Mouse (Mus musculus) MEL (cell line): Measurements from ENCODE around the gene Wdpcp. TPM values are rescaled to one million over a fixed set of nuclear protein-coding genes. Genes with fewer than 3 reads are reported as not detected.
A peak's percentile ranks its signal among the peaks of the same experiment; 100 is the strongest.

Experiments
- DNase-seq: peaks from one replicate; pipeline ENCODE4 v3.0.0; 2011; ENCODE audit warnings: low read depth, low spot score
- H3K27ac ChIP-seq: 2 replicates; pipeline ENCODE4 v1.5.1; 2012; ENCODE audit warnings: low read depth, mild to moderate bottlenecking, control low read depth, low read length, moderate library complexity; ENCODE audit not compliant: control insufficient read depth
- H3K27me3 ChIP-seq, 2 experiments: fragments of 150-350 bp in 1 of 2; sonication (generic) in 1 of 2; 2 replicates each; pipeline ENCODE4 v1.6.1; 2012; ENCODE audit warnings: low read length in 2 of 2, mild to moderate bottlenecking in 2 of 2, improper control_type of control experiment in 1 of 2, moderate library complexity in 1 of 2; ENCODE audit not compliant: insufficient read depth in 2 of 2, control insufficient read depth in 1 of 2
- H3K36me3 ChIP-seq, 2 experiments: 2 replicates each; pipeline ENCODE4 v1.6.1; 2012 to 2014; ENCODE audit warnings: low read length in 2 of 2, improper control_type of control experiment in 1 of 2, inconsistent platforms in 1 of 2, mild to moderate bottlenecking in 1 of 2; ENCODE audit not compliant: insufficient read depth in 2 of 2, control insufficient read depth in 1 of 2
- H3K4me1 ChIP-seq, 2 experiments: fragments of 150-350 bp in 1 of 2; sonication (generic) in 1 of 2; 2 replicates each; pipeline ENCODE4 v1.6.1; 2012; ENCODE audit warnings: low read length in 2 of 2, improper control_type of control experiment in 1 of 2, mild to moderate bottlenecking in 1 of 2; ENCODE audit not compliant: insufficient read depth in 2 of 2, control insufficient read depth in 1 of 2
- H3K4me3 ChIP-seq, 2 experiments: fragments of 150-350 bp in 1 of 2; sonication (generic) in 1 of 2; 2 replicates each; pipeline ENCODE4 v1.5.1; 2012; ENCODE audit warnings: low read depth in 2 of 2, low read length in 2 of 2, mild to moderate bottlenecking in 2 of 2, moderate library complexity in 2 of 2, control low read depth in 1 of 2, improper control_type of control experiment in 1 of 2; ENCODE audit not compliant: control insufficient read depth in 1 of 2, insufficient read depth in 1 of 2
- H3K79me2 ChIP-seq: 2 replicates; pipeline ENCODE4 v1.6.1; 2012; ENCODE audit warnings: mild to moderate bottlenecking, low read length, moderate library complexity; ENCODE audit not compliant: control insufficient read depth, poor library complexity, insufficient read depth
- H3K9ac ChIP-seq: 2 replicates; pipeline ENCODE4 v1.6.1; 2012; ENCODE audit warnings: low read depth, mild to moderate bottlenecking, control low read depth, low read length, moderate library complexity; ENCODE audit not compliant: control insufficient read depth, poor library complexity, severe bottlenecking
- H3K9me3 ChIP-seq: fragments of 150-350 bp; sonication (generic); replicated peaks from 2 replicates; pipeline ENCODE4 v1.6.1; 2012; ENCODE audit warnings: mild to moderate bottlenecking, low read length, improper control_type of control experiment, moderate library complexity; ENCODE audit not compliant: insufficient read depth
- BHLHE40 ChIP-seq: IDR thresholded peaks from 2 replicates; pipeline ENCODE4 v1.6.1; 2012; ENCODE audit warnings: low read depth, mild to moderate bottlenecking, inconsistent platforms, low read length, improper control_type of control experiment, borderline replicate concordance
- CHD1 ChIP-seq: IDR thresholded peaks from 2 replicates; pipeline ENCODE4 v1.6.1; 2012; ENCODE audit warnings: low read depth, mild to moderate bottlenecking, inconsistent platforms, low read length, improper control_type of control experiment
- CHD2 ChIP-seq: IDR thresholded peaks from 2 replicates; pipeline ENCODE4 v1.6.1; 2011; ENCODE audit warnings: low read length, improper control_type of control experiment
- EP300 ChIP-seq, 2 experiments: IDR thresholded peaks; 2 replicates each; pipeline ENCODE4 v1.6.1; 2011; ENCODE audit warnings: improper control_type of control experiment in 2 of 2, low read length in 2 of 2, low read depth in 1 of 2, mild to moderate bottlenecking in 1 of 2
- ETS1 ChIP-seq: IDR thresholded peaks from 2 replicates; pipeline ENCODE4 v1.6.1; 2012; ENCODE audit warnings: low read depth, mild to moderate bottlenecking, inconsistent platforms, low read length, improper control_type of control experiment, moderate library complexity
- GABPA ChIP-seq: IDR thresholded peaks from 2 replicates; pipeline ENCODE4 v1.6.1; 2012; ENCODE audit warnings: low read depth, mild to moderate bottlenecking, inconsistent platforms, low read length, improper control_type of control experiment, moderate library complexity
- GATA1 ChIP-seq: IDR thresholded peaks from 2 replicates; pipeline ENCODE4 v1.6.1; 2011; ENCODE audit warnings: low read depth, low read length, improper control_type of control experiment
- HCFC1 ChIP-seq: IDR thresholded peaks from 2 replicates; pipeline ENCODE4 v1.6.1; 2012; ENCODE audit warnings: low read depth, mild to moderate bottlenecking, inconsistent platforms, low read length, improper control_type of control experiment, moderate library complexity
- JUND ChIP-seq: IDR thresholded peaks from 2 replicates; pipeline ENCODE4 v1.6.1; 2011; ENCODE audit warnings: low read depth, mild to moderate bottlenecking, improper control_type of control experiment, low read length
- KAT2A ChIP-seq: conservative IDR thresholded peaks from 2 replicates; pipeline ENCODE4 v1.6.1; 2012; ENCODE audit warnings: low read depth, low read length, improper control_type of control experiment, inconsistent platforms
- MAFK ChIP-seq: IDR thresholded peaks from 2 replicates; pipeline ENCODE4 v1.6.1; 2011; ENCODE audit warnings: low read depth, mild to moderate bottlenecking, low read length, improper control_type of control experiment, borderline replicate concordance
- MAX ChIP-seq: IDR thresholded peaks from 2 replicates; pipeline ENCODE4 v1.6.1; 2011; ENCODE audit warnings: low read length, improper control_type of control experiment
- MAZ ChIP-seq: IDR thresholded peaks from 2 replicates; pipeline ENCODE4 v1.6.1; 2012; ENCODE audit warnings: low read depth, mild to moderate bottlenecking, inconsistent platforms, low read length, improper control_type of control experiment
- MEF2A ChIP-seq: IDR thresholded peaks from 2 replicates; pipeline ENCODE4 v1.6.1; 2014; ENCODE audit warnings: low read depth, mild to moderate bottlenecking, inconsistent platforms, low read length, improper control_type of control experiment; ENCODE audit not compliant: poor library complexity, insufficient replicate concordance, severe bottlenecking; ENCODE audit errors: extremely low read depth
- MXI1 ChIP-seq: IDR thresholded peaks from 2 replicates; pipeline ENCODE4 v1.6.1; 2011; ENCODE audit warnings: mild to moderate bottlenecking, low read depth, low read length, improper control_type of control experiment
- MYB ChIP-seq: IDR thresholded peaks from 2 replicates; pipeline ENCODE4 v1.6.1; 2011; ENCODE audit warnings: mild to moderate bottlenecking, low read depth, low read length, improper control_type of control experiment
- MYC ChIP-seq: IDR thresholded peaks from 2 replicates; pipeline ENCODE4 v1.6.1; 2011; ENCODE audit warnings: low read depth, mild to moderate bottlenecking, low read length, improper control_type of control experiment, moderate library complexity
- NRF1 ChIP-seq: IDR thresholded peaks from 2 replicates; pipeline ENCODE4 v1.6.1; 2014; ENCODE audit warnings: low read depth, mild to moderate bottlenecking, inconsistent platforms, low read length, improper control_type of control experiment, moderate library complexity; ENCODE audit not compliant: poor library complexity, insufficient read depth, severe bottlenecking
- POLR2AphosphoS2 ChIP-seq: IDR thresholded peaks from 2 replicates; pipeline ENCODE4 v1.6.1; 2011; ENCODE audit warnings: low read length, improper control_type of control experiment
- POLR2AphosphoS5 ChIP-seq: IDR thresholded peaks from 2 replicates; pipeline ENCODE4 v1.6.1; 2012; ENCODE audit warnings: low read depth, borderline replicate concordance, mild to moderate bottlenecking, inconsistent platforms, low read length, moderate library complexity, mixed read lengths
- RCOR1 ChIP-seq: IDR thresholded peaks from 2 replicates; pipeline ENCODE4 v1.6.1; 2012; ENCODE audit warnings: low read depth, mild to moderate bottlenecking, inconsistent platforms, low read length, improper control_type of control experiment
- SIN3A ChIP-seq: IDR thresholded peaks from 2 replicates; pipeline ENCODE4 v1.6.1; 2012; ENCODE audit warnings: low read length, improper control_type of control experiment, inconsistent platforms
- SMC3 ChIP-seq: IDR thresholded peaks from 2 replicates; pipeline ENCODE4 v1.6.1; 2011; ENCODE audit warnings: low read depth, low read length, improper control_type of control experiment
- TAL1 ChIP-seq: IDR thresholded peaks from 2 replicates; pipeline ENCODE4 v1.6.1; 2012; ENCODE audit warnings: mild to moderate bottlenecking, inconsistent platforms, low read length, moderate library complexity, mixed read lengths
- TBP ChIP-seq: IDR thresholded peaks from 2 replicates; pipeline ENCODE4 v1.8.0; 2011; ENCODE audit warnings: low read depth, low read length, improper control_type of control experiment
- TCF12 ChIP-seq: IDR thresholded peaks from 2 replicates; pipeline ENCODE4 v1.6.1; 2014; ENCODE audit warnings: low read depth, mild to moderate bottlenecking, inconsistent platforms, low read length, improper control_type of control experiment, moderate library complexity
- ZNF384 ChIP-seq: IDR thresholded peaks from 2 replicates; pipeline ENCODE4 v1.6.1; 2012; ENCODE audit warnings: low read depth, mild to moderate bottlenecking, inconsistent platforms, low read length, improper control_type of control experiment
- polyA plus RNA-seq, 2 experiments: library from polyadenylated mRNA; stranded (reverse) in 1 of 2; unstranded in 1 of 2; fragments of >175 nt in 1 of 2; fragments of >200 nt in 1 of 2; gene quantifications; 2 replicates each; pipeline versions ENCODE4 v1.2.1 to v1.2.4; 2012; ENCODE audit warnings: low replicate concordance in 2 of 2, low read depth in 1 of 2; ENCODE audit not compliant: insufficient read length in 2 of 2, insufficient read depth in 1 of 2, missing spikeins in 1 of 2
- total RNA-seq: library from RNA; depleted of rRNA; stranded (reverse); fragments of 300-350 nt; gene quantifications from 2 replicates; pipeline ENCODE4 v1.2.3, GENCODE M21; 2012

Gene Wdpcp
- total and polyA plus RNA-seq, 3 experiments, result 0.81 to 1.3 TPM; not detected in 1

DNA sequence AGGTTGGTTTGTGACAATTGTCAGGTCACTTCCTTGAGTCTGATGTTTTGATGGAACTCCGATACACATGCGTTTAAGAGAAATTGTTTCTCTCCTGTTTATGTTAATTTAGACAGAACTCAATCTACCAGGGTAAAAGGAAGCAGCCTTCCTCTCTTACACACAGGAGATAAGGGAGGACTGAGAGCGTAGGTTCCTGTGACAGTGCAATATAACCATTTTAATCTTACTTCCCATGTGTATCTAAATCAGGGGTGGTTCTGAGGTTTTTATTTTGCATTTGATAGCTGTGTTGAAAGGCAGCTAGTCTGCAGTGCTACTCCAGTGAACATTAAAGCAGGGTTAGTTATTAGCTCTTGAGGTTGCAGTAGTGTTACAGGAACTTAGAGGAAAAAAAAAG lies 20.0 kb upstream of the Wdpcp start:
- no peaks in the 10 kb centered on the region for H3K27me3 ChIP-seq
- H3K9ac ChIP-seq, result peak overlapping the region; percentile 16
- no peaks in the 10 kb centered on the region for H3K9me3 ChIP-seq
- TF ChIP-seq MAX (peak; percentile 80), ETS1 (peak; percentile 95), GATA1 (peak; percentile 95), TCF12 (peak; percentile 85), MYC (peak; percentile 41; the same call in 1 of the 2 replicates), MEF2A (0 out of 2 replicates have a peak, but pooled peaks have one; percentile 13), SMC3 (no peak; the same call in 1 of the 2 replicates), GABPA (peak; percentile 70; the same call in 1 of the 2 replicates), MAZ (peak; percentile 54; the same call in 1 of the 2 replicates), RCOR1 (peak; percentile 100), MAFK (peak; percentile 86), POLR2AphosphoS5 (no peak), MYB (no peak), MXI1 (peak; percentile 85), HCFC1 (peak; percentile 59), CHD2 (peak; percentile 23; the same call in 1 of the 2 replicates), TAL1 (peak; percentile 40), ZNF384 (peak; percentile 24; the same call in 1 of the 2 replicates), CHD1 (0 out of 2 replicates have a peak, but pooled peaks have one; percentile 14), KAT2A (peak; percentile 33; the same call in 1 of the 2 replicates), TBP (no peak), NRF1 (no peak), JUND (no peak), BHLHE40 (peak; percentile 72), EP300 (IDR thresholded peaks at IDR 0.05; ENCODE audit: low read depth in 1 of 2, low read length in 2 of 2) (peak; percentile 89 to 94), POLR2AphosphoS2 (no peak), SIN3A (peak; percentile 94)
- peak; percentile 89 for DNase-seq
- H3K27ac ChIP-seq, result peak overlapping the region; percentile 82
- no peaks in the 10 kb centered on the region for H3K79me2 ChIP-seq
- H3K4me3 ChIP-seq, result peak overlapping the region; percentile 9 to 68; a peak in 3 of 4 replicates
- H3K36me3 ChIP-seq, result peaks cover 4 to 29% of the 10 kb centered on the region in 2 experiments; a peak in 3 of 4 replicates
- H3K4me1 ChIP-seq, result peaks cover 13% of the 10 kb centered on the region in 2 experiments
